Mouse (Mus musculus): ENCODE results near the gene Aqr. TPM values are rescaled to one million over a fixed set of nuclear protein-coding genes. Genes with fewer than 3 reads are reported as not detected.
"Not testable (repeated sequence)": the region's sequence is repeated elsewhere in the genome, so short reads cannot be mapped to it uniquely, and the experiment has no call there.

Gene Aqr
- 10 to 100 TPM; 10.1 to 10.3 TPM for total RNA-seq (2021)
- long read RNA-seq, experiment 1, partial matches to known transcripts = 0 of 2 reads
- long read RNA-seq, experiment 1, other reads (novel, unspliced or antisense) = 1 of 2 reads
- long read RNA-seq, experiment 2, full-length matches to known transcripts = 3 of 5 reads
- long read RNA-seq, experiment 2, partial matches to known transcripts = 2 of 5 reads
- long read RNA-seq, experiment 2, other reads (novel, unspliced or antisense) = 0 of 5 reads

DNA sequence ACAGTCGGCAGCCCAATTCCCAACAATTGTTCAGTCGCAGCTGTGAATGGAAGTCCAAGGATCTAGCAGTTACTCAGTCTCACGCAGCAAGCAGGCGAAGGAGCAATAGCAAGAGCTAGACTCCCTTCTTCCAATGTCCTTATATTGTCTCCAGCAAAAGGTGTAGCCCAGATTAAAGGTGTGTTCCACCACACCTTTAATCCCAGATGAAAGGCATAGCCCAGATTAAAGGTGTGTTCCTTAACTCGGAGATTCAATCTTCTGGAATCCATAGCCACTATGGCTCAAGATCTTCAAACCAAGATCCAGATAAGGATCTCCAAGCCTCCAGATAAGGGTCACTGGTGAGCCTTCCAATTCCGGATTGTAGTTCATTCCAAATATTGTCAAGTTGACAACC is at the start of gene Aqr:
Gene Aqr, minus strand, starts transcription at position 101 of the 400 bp plus-strand sequence.
- DNase-seq = not testable (repeated sequence)

DNA sequence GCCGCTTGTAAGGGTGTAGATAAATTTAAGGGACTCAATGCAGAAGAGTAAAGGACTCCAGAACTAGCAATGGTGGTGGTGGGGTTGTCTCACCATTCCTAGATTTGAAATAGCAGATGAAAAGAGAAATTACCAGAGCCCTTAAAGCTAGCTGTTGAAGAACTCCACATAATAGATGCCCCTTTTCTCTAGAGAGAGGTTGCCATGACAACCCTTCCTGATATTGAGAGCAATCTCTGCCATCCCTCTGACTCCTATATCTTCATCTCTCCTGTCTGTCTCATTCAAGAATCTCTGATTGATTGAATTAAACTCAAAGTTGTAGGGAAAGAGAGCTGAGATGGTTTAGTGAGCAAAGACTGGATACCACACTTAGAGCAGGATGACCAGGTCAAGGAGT is 49.7 kb upstream of the Aqr start:
- DNase-seq = no peak

DNA sequence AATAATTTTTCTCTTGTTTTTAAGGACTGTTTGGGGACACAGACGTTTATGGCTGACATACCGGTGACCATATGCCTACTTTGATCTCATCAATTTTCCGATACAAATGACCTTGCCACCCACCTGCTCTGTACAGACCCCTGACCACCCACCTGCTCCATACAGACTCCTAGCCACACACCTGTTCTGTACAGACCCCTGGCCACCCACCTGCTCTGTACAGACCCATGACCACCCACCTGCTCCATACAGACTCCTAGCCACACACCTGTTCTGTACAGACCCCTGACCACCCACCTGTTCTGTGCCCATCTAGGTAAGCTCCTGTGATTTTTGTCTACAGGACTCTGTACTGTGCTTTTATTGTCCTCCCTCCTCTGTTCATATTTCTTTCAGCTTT is 48.8 kb upstream of the Aqr start:
- DNase-seq = no peak

- DNase-seq = no peak
Measured at GRCm38 (mm10) chr2:114231248-114231647, 44.4 kb upstream of the Aqr start.

GRCm38 (mm10) chr2:114228672-114229071 is 41.8 kb upstream of the Aqr start:
- no peak for DNase-seq

GRCm38 (mm10) chr2:114205036-114205435 is 18.2 kb upstream of the Aqr start:
- no peak for DNase-seq

GRCm38 (mm10) chr2:114201574-114201973 is 14.8 kb upstream of the Aqr start:
- DNase-seq = no peak

DNA sequence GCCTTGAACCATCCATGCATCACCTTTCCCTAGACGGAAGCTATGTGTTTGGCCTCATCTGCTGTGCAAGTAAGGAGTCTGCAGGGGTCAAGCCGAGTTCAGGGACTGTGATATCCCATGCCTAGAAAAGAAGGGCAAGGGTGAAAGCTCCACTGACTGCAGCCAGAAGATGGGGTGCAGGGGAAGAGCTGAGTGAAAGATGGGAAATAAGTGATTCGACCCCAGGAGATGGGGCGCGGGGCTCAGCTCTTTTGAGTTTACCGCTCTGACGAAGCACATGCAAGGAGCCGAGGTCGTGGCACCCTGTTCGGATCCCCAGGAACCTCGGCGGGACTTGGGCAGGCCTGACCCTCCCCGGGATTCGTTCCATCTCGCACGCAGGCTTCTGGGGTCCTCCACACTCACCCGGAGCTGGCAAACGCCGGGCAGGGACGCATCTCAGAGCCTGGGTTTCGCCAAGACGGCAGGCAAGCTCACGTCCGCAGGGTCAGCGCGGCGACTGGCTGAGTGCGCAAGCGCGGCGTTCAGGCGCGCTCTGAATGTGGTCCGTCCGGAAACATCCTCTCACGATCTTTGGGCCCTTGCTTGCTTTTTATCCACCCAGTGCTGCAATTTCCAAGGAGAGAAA is 14.2 kb upstream of the Aqr start, which contains the start of gene Zfp770:
Gene Zfp770, minus strand, starts transcription at position 538 of the 628 bp plus-strand sequence.
- peak; percentile 65 for DNase-seq

DNA sequence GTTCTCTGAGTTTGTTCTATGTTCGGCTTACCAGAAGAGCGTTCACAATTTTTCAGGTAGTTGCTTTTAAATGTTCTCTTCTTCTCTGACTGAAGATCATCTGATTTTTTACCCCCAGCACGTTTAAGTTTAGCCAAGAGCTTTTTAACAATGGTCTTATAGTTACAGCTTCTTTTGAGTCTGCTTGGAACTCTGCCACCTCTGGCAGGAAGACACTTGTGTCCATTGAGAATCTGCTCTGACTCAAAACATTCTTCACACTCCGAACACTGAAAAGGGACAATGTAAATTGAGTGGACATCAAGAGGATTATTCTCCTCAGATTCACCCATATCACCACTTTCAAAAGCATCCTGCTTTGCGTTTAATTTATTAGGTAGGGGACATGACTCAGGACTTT is 9.6 kb upstream of the Aqr start:
- DNase-seq = no peak

DNA sequence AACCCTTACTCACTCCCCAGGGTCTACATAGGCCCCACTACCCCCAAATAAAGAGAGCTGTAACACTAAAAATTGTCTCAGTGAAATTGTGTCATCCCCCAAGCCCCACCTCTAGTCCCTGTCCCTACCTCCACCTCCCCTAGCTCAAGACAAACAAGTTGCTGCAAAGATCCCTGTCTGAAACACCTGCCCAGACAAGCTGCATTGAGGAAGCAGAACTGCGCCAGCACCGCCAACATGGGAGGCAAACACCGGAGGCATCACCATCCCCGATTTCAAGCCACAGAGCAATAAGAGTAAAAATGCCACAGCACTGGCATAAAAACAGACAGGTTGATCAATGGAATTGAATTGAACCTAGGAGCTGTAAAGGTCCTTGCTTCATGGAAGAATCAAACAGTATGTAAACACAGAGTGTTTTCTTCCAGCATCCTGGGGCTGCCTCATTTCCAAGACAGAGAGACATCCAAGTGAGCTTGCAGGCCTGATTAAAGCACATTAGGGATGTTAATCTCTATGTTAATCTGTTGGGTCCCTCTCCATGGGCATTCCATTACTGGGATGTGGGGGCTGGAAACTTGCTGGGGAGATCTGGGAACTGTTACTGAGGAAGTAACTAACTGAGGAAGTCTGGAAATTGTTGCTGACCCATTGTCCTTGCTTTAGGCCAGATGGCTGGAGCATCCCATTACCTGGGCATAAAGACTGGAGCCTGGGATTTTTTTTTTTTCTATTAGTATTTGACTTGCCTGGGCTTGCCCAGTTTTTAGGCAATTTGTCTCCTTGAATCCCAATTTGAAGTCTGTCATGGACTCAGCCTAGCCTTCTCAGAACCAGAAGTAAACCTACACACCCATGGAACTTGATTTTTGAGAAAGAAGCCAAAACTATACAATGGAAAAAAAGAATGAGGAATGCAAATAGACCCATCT is 8.8 kb downstream of the Aqr start:
- no peak for DNase-seq

- peak; percentile 73 for DNase-seq
Measured at GRCm38 (mm10) chr2:114174651-114175484, 12.0 kb downstream of the Aqr start.

DNA sequence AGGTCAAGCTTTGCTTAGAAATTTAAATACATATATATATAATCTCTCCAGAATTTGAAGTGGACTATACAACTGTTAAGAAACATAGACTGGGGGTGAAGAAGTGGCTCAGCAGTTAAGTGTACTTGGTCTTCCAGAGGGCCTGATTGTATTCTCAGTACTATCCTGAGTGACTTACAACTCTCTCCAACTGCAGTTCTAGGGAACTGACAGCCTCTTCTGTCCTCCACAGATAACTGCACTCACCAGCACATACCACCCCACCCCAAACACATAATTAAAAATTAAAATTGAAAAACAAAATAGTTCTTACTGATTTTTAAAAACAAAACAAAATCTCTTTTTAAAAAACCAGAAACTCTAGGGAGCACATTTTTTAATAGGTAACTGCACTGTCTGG is 13.6 kb downstream of the Aqr start:
- DNase-seq = no peak

GRCm38 (mm10) chr2:114167837-114168236 is 19.0 kb downstream of the Aqr start:
- no peak for DNase-seq

DNA sequence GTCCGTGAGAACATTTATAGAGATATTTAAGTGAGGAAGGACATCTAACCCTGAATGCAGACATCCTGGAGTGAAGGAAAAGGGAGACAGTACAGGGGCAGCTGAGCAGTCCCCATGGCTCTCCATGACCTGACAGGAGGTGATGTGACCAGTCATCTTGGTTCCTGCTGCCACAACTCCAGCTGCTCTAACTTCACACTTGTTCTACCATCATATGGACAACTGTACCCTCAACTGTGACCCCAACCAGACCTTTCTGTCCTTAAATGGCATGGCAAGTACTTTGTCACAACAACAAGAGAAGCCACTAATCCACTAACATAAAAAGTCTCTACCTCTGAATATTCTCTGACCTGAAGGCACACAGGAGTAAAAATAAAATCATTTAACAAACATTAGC is 24.8 kb downstream of the Aqr start:
- no peak for DNase-seq

GRCm38 (mm10) chr2:114157345-114157744 is 29.5 kb downstream of the Aqr start:
- DNase-seq = no peak

GRCm38 (mm10) chr2:114156639-114157038 is 30.2 kb downstream of the Aqr start:
- DNase-seq = no peak

DNA sequence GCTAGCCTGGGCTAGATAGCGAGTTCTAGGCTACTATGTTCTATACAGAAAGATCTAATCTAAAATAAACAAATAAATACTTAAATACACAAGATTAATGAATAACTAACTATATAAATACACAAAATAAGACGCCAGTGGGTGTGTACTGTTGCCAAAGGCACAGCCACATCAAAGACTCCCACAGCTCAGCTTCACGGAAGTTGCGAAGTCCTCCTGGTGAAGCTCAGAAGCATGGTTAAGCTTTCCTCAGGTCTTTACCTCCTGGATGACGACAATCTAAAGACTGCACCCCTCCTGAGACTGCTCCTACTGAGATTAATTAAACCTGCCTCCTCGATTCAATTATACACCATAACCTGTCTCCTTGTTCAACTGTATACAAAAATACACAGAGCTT is 33.6 kb downstream of the Aqr start:
- DNase-seq = no peak

GRCm38 (mm10) chr2:114146864-114147458 is 39.9 kb downstream of the Aqr start:
- no peak for DNase-seq

- DNase-seq = no peak
Measured at GRCm38 (mm10) chr2:114145315-114145801, 41.5 kb downstream of the Aqr start.

GRCm38 (mm10) chr2:114144915-114145314 is 41.9 kb downstream of the Aqr start:
- DNase-seq = no peak

GRCm38 (mm10) chr2:114143842-114144241 is 43.0 kb downstream of the Aqr start:
- no peak for DNase-seq

Measured in gastrocnemius, postnatal 25 days (tissue).